Mouse (Mus musculus) limb, embryonic 12.5 days (tissue): Measurements from ENCODE around the gene Slc19a1. TPM values are rescaled to one million over a fixed set of nuclear protein-coding genes. Genes with fewer than 3 reads are reported as not detected.
A peak's percentile ranks its signal among the peaks of the same experiment; 100 is the strongest.

Source experiments
- ATAC-seq: fragments of 200-750 bp; cut with Nextera tagmentation; 2 replicates; pipeline ENCODE4 v1.8.0; 2017; ENCODE audit warnings: low read depth, moderate TSS enrichment; ENCODE audit not compliant: insufficient number of reproducible peaks, insufficient read depth, low FRiP score, low TSS enrichment
- H3K27ac ChIP-seq: fragments of 300-500 bp; sonication (generic); 2 replicates; pipeline ENCODE4 v1.5.1; 2016; ENCODE audit warnings: mild to moderate bottlenecking, moderate library complexity
- H3K27me3 ChIP-seq: fragments of 300-500 bp; sonication (generic); 2 replicates; pipeline ENCODE4 v1.6.1; 2016; ENCODE audit warnings: mild to moderate bottlenecking, moderate library complexity
- H3K36me3 ChIP-seq: fragments of 300-500 bp; sonication (generic); 2 replicates; pipeline ENCODE4 v1.6.1; 2016; ENCODE audit warnings: mild to moderate bottlenecking, moderate library complexity
- H3K4me1 ChIP-seq: fragments of 300-500 bp; sonication (generic); replicated peaks from 2 replicates; pipeline ENCODE4 v1.6.1; 2016
- H3K4me2 ChIP-seq: fragments of 300-500 bp; sonication (generic); 2 replicates; pipeline ENCODE4 v1.6.1; 2016; ENCODE audit warnings: mild to moderate bottlenecking, moderate library complexity
- H3K4me3 ChIP-seq: fragments of 300-500 bp; sonication (generic); replicated peaks from 2 replicates; pipeline ENCODE4 v1.5.1; 2016; ENCODE audit warnings: mild to moderate bottlenecking
- H3K9ac ChIP-seq: fragments of 300-500 bp; sonication (generic); replicated peaks from 2 replicates; pipeline ENCODE4 v1.6.1; 2016; ENCODE audit warnings: mild to moderate bottlenecking, moderate library complexity
- H3K9me3 ChIP-seq: fragments of 300-500 bp; sonication (generic); 2 replicates; pipeline ENCODE4 v1.6.1; 2016; ENCODE audit warnings: mild to moderate bottlenecking, moderate library complexity
- WGBS: fragments of 180-500 bp; shearing (Covaris S2); methylation state at CpG from one replicate; pipeline ENCODE4 v1.1.7; 2016; 5-methylcytosine and 5-hydroxymethylcytosine counted together
- polyA plus RNA-seq: library from polyadenylated mRNA; unstranded; fragments of >200 nt; fragmentation: Nextera tagmentation; extraction: Ambion mirVana; gene quantifications from 2 replicates; pipeline ENCODE4 v1.2.1, GENCODE M21; 2016

The Slc19a1 gene
- polyA plus RNA-seq, result 30.8 TPM in 2 replicates

DNA sequence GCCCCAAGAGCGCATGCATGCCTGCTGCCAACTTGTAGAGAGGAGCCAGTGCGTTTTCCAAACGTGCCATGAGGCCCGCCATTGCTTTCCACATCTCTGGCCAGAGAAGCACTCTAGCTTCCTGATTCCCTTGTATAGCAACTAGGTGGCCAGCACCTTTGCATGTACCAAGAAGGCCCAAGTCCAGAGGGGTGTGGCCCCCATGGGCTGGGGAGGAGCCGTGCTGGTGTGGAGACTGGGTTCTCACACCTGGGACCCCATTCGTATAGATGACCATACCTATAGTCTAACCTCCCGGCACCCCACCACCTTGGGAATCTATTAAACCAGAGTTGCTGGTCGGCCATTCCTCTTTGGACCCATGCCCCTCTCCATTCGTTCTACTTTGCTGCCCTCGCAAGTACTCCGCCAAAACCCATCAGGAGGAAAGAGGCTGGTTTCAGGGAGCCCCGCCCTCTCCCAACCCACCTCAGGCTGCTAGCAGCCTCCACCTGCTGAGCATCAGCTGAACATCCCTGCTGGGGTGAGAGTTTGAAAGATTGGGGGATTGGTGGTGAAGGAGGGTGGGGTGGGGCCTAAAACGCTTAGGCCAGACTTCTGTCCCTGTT is at the start of gene Slc19a1:
Gene Slc19a1, plus strand, starts transcription at position 474 of the 608 bp plus-strand sequence.
- Histone ChIP-seq H3K9ac (peak within 1 kb of the TSS; percentile 76), H3K4me3 (peak within 1 kb of the TSS; percentile 66), H3K4me1 (peaks cover 25% of the 10 kb centered on the region), H3K27me3 (peaks cover 9% of the 10 kb centered on the region), H3K27ac (peak within 1 kb of the TSS; percentile 75; the same call in 1 of the 2 replicates), H3K9me3 (no peaks in the 10 kb centered on the region), H3K36me3 (peaks cover 7% of the 10 kb centered on the region), H3K4me2 (peak within 1 kb of the TSS; percentile 83)
- ATAC-seq, result no peak
- WGBS, result 32% methylated on average over 13 of the region's 13 CpGs

DNA sequence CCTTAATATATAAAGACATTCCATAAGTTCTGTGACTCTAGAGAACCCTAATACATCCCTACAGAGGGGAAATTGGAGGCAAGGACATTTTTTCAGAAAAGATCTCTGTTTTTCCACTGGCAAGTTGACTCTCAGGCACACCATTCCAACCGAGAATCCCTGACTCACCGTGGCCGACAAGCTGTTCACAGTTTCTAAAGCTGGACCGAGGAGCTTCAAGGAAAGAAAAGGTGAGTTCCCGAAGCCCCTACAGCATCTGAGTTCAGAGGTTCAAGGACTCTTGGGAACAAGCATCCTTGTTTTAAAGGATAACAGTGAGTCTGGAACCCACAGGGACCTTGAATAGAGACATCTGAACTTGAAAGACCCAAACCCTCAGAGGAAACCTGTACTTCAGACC is 43.5 kb upstream of the Slc19a1 start:
- H3K4me2 ChIP-seq, result no peak overlapping the region
- H3K4me1 ChIP-seq, result 0 out of 2 replicates have a peak, but pooled peaks cover 8% of the 10 kb centered on the region
- ATAC-seq, result no peak
- no peak overlapping the region for H3K9ac ChIP-seq
- no peak overlapping the region for H3K4me3 ChIP-seq
- no peaks in the 10 kb centered on the region for H3K27me3 ChIP-seq
- no peaks in the 10 kb centered on the region for H3K9me3 ChIP-seq
- H3K36me3 ChIP-seq, result no peaks in the 10 kb centered on the region
- no peak overlapping the region for H3K27ac ChIP-seq
- WGBS, result 87% methylated on average over 5 of the region's 5 CpGs

DNA sequence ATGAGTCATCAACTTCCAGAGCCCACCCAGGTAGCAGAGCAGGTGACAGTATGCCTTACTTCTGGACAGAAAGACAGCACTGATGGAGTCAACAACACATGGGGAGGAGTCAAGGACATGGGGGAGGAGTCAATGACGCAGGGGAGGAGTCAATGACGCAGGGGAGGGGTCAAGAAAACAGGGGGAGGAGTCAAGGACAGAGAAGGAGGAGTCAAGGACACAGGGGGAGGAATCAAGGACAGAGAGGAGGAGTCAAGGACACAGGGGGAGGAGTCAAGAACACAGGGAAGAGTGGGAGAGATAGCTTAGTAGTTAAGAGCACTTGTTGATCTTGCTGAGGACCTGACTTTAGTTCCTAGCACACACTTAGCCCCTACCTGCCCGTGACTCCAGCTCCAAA is 39.6 kb upstream of the Slc19a1 start:
- H3K27ac ChIP-seq, result no peak overlapping the region
- 0 out of 2 replicates have a peak, but pooled peaks cover 8% of the 10 kb centered on the region for H3K4me1 ChIP-seq
- ATAC-seq, result no peak
- H3K9ac ChIP-seq, result no peak overlapping the region
- H3K9me3 ChIP-seq, result no peaks in the 10 kb centered on the region
- WGBS, result 55% methylated on average over 3 of the region's 3 CpGs
- no peaks in the 10 kb centered on the region for H3K27me3 ChIP-seq
- no peaks in the 10 kb centered on the region for H3K36me3 ChIP-seq
- H3K4me3 ChIP-seq, result no peak overlapping the region
- H3K4me2 ChIP-seq, result no peak overlapping the region

DNA sequence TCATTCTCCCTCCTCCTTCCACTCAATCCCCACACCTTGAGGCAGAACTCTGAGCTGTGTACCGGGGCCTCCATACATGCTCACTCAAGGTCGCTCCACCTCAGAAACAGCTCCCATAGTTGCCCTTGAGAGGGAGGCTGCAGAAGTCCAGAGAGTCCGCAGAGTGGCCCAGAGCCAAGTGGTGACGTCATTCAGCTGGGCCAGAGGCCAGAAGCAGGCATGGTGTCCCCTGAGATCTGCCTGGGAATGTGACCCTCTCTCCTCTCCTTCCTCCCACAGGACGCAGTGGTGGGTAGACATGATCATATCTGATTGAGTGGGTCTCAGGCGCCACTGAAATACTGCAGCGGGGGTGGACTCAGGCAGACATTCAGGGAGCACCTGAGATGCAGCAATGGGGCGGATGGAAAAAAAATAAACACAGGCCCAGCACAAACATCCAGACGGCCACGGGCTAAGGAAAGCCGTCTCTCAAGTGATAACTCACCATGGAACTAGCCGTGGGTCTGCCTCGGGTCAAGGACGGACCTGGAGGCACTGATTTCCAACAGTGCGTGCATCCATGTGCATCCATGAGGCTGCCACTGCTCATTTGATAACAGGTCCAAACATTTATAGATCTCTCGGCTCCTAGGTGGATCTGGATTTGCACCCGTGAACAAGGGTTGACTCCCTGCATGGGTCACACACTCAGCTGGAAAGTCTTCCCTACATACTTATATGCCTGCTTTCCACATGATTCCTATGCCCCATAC is 34.1 kb upstream of the Slc19a1 start:
- Histone ChIP-seq H3K9me3 (no peaks in the 10 kb centered on the region), H3K27me3 (no peaks in the 10 kb centered on the region), H3K36me3 (no peaks in the 10 kb centered on the region), H3K9ac (no peak overlapping the region), H3K4me2 (no peak overlapping the region), H3K4me1 (0 out of 2 replicates have a peak, but pooled peaks cover 5% of the 10 kb centered on the region), H3K27ac (no peak overlapping the region), H3K4me3 (no peak overlapping the region)
- WGBS, result 82% methylated on average over 17 of the region's 17 CpGs
- no peak for ATAC-seq

DNA sequence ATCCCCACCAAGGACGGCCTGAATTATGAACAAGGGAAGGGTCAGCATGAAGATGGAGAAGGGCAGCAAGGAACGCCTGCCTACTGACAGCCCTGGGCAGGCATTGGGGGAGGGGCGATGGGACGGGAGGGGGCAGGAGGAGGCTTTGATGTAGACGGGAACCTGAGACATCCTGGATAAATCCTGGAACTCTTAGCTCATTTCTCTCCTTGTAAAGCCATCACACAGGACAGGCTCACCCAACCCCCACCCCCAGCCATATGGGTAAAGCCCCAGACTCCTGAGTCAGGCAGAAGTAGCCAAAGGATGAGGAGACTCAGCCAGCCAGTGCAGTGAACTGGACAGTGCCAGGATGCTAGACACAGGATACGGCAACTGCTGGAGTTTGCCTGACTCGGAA is 27.1 kb upstream of the Slc19a1 start:
- no peak overlapping the region for H3K4me3 ChIP-seq
- 11% methylated on average over 7 of the region's 7 CpGs for WGBS
- H3K27me3 ChIP-seq, result no peaks in the 10 kb centered on the region
- H3K9ac ChIP-seq, result no peak overlapping the region
- peaks cover 28% of the 10 kb centered on the region for H3K4me1 ChIP-seq
- H3K36me3 ChIP-seq, result no peaks in the 10 kb centered on the region
- no peak for ATAC-seq
- no peaks in the 10 kb centered on the region for H3K9me3 ChIP-seq
- no peak overlapping the region for H3K27ac ChIP-seq
- no peak overlapping the region for H3K4me2 ChIP-seq

DNA sequence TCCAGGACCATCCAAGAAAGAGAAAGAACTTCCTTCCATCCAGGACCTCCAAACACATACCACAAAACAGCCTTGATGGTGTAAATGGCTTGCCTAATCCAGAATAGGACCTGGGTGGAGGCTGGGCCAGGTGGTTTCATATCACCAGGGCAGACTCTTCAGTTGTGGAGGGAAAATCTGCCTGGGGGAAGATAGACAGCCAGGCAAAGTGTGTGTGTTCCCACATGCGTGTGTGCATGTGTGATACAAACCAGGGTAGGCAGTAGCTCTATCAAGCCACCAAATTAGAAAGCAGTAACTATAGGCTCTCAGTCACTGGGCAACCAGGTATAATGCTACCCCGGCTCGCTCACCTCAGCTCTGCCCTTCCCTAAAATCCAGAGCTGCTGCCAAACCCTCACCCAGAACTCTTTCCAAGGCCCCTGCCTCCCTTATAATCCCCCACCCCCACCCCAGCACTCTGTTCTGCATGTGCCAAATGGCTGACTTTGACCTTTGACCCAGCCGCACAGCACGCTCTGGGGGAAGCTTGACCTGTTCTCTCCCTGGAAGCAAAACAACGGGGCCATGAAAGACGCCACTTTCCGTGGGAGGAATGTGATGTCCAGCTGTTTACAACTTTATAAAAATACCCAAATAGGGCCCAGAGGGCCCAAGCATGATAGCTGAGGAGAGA is 24.5 kb upstream of the Slc19a1 start:
- Histone ChIP-seq H3K9ac (0 out of 2 replicates have a peak overlapping the region, but pooled peaks have one; percentile 27), H3K27ac (peak overlapping the region; percentile 72), H3K4me2 (peak overlapping the region; percentile 15; the same call in 1 of the 2 replicates), H3K36me3 (no peaks in the 10 kb centered on the region), H3K9me3 (no peaks in the 10 kb centered on the region), H3K4me3 (no peak overlapping the region), H3K27me3 (no peaks in the 10 kb centered on the region), H3K4me1 (peaks cover 28% of the 10 kb centered on the region)
- no peak for ATAC-seq
- WGBS, result 23% methylated on average over 8 of the region's 8 CpGs

DNA sequence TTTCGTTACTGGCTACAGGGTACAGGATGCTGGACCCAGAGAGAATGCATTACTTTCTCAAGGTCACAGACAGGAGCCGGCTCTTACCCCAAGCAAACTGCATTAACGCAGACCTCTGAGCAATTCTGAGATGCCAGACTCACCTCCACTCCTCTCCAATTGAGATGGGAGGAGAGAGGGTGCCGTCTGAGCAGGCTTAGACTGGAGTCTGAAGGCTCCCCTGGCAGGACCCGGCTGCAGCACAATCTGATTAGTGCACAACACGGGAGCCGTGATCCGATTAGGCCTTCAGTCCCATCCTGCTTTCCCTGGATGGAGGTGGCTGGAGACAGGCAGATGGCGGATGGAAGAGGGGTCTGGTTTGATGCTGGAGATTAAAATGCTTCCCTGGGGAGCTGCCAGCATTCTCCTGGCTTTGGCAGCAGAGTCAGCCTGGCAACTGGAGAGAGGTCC is 23.9 kb upstream of the Slc19a1 start:
- H3K27ac ChIP-seq, result peak overlapping the region; percentile 72
- H3K36me3 ChIP-seq, result no peaks in the 10 kb centered on the region
- no peak overlapping the region for H3K4me3 ChIP-seq
- 0 out of 2 replicates have a peak overlapping the region, but pooled peaks have one; percentile 27 for H3K9ac ChIP-seq
- no peaks in the 10 kb centered on the region for H3K27me3 ChIP-seq
- peak overlapping the region; percentile 15; the same call in 1 of the 2 replicates for H3K4me2 ChIP-seq
- ATAC-seq, result no peak
- no peaks in the 10 kb centered on the region for H3K9me3 ChIP-seq
- WGBS, result 18% methylated on average over 9 of the region's 9 CpGs
- peaks cover 28% of the 10 kb centered on the region for H3K4me1 ChIP-seq

DNA sequence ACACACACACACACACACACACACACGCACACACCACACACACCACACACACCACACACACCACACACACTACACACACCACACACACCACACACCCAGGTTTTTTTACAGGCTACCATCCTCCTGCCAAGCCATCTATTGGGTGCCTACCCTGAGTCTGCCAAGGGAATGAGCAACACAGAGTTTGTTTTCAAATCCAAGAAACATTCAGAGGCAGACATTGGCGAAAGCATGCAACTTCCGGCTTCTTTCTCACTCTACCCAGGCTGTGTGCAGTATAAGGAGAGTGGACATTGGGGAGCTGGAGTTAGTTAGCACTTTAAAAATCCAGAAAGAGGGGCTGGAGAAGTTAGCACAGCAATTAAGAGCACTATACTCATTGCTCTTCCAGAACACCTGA is 23.3 kb upstream of the Slc19a1 start:
- H3K36me3 ChIP-seq, result no peaks in the 10 kb centered on the region
- H3K4me3 ChIP-seq, result no peak overlapping the region
- ATAC-seq, result no peak
- no peak overlapping the region for H3K4me2 ChIP-seq
- H3K27ac ChIP-seq, result no peak overlapping the region
- 77% methylated on average over 3 of the region's 3 CpGs for WGBS
- H3K9ac ChIP-seq, result no peak overlapping the region
- no peaks in the 10 kb centered on the region for H3K27me3 ChIP-seq
- H3K4me1 ChIP-seq, result peaks cover 28% of the 10 kb centered on the region
- no peaks in the 10 kb centered on the region for H3K9me3 ChIP-seq

DNA sequence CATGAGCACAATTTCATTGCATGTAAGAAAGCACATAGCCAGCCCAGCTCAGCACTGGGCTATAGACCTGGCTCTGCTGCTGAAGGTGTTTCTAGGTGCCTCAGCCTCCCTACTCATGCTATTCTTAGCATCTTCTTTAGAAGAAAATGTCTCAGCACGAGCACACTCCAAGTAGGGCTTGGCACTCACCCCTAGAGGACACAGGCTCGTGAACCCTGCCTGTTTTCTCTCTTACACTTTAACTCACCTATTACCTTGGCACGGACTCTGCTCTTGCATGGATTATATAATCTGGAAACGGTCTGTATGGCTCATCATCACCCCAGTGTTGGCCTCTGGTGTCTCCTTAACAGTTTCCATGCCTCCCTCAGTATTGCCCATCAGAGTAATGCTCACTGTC is 20.4 kb upstream of the Slc19a1 start:
- ATAC-seq, result no peak
- Histone ChIP-seq H3K4me2 (no peak overlapping the region), H3K4me1 (peaks cover 21% of the 10 kb centered on the region), H3K9me3 (peaks cover 4% of the 10 kb centered on the region; the same call in 1 of the 2 replicates), H3K9ac (no peak overlapping the region), H3K36me3 (no peaks in the 10 kb centered on the region), H3K27me3 (no peaks in the 10 kb centered on the region), H3K4me3 (no peak overlapping the region), H3K27ac (no peak overlapping the region)
- WGBS, result 85% methylated on average over 4 of the region's 4 CpGs

DNA sequence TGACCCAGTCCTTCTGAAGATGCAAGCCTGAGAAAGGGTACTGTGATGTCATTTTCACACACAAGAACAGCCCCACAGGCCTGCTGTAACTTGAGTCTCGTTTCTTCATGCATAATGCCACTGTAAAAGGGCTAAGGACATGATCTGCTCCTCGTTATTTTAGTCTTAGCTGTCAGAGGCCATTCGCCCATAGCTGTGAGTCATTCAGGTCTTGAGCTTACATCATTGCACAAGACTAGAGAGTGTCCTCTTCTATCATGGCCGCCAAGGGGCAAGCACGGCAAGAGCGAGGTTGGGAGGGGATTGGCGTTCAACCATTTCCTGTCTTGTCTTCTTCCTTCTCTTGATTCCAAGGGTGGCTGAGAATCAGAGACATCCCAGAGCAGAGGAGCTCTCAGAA is 16.0 kb upstream of the Slc19a1 start:
- Histone ChIP-seq H3K36me3 (no peaks in the 10 kb centered on the region), H3K27ac (no peak overlapping the region), H3K4me3 (no peak overlapping the region), H3K27me3 (no peaks in the 10 kb centered on the region), H3K4me2 (no peak overlapping the region), H3K4me1 (peaks cover 9% of the 10 kb centered on the region; the same call in 1 of the 2 replicates), H3K9me3 (peaks cover 4% of the 10 kb centered on the region; the same call in 1 of the 2 replicates), H3K9ac (no peak overlapping the region)
- 73% methylated on average over 7 of the region's 7 CpGs for WGBS
- ATAC-seq, result no peak

DNA sequence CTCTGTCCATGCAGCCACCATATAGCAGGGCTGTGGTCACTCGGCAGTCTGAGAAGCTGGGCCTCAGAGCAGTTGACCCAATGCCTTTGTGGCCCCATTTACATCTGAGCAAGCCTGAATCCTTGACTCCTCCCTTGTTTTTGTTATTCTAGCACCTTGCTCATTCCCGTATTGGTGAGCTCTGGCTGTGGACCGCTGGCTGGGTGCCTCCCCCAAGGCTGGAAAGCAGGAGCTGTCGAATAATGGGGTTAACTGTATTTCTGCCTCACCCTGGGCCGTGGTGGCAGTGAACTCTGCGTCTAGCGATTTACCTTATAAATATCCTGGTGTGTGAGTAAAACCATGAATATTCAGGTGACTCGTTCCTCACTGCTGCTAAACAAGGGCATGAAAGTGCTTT is 15.5 kb upstream of the Slc19a1 start:
- Histone ChIP-seq H3K36me3 (no peaks in the 10 kb centered on the region), H3K4me3 (no peak overlapping the region), H3K9ac (no peak overlapping the region), H3K9me3 (peaks cover 4% of the 10 kb centered on the region; the same call in 1 of the 2 replicates), H3K4me2 (no peak overlapping the region), H3K27ac (no peak overlapping the region), H3K27me3 (no peaks in the 10 kb centered on the region), H3K4me1 (peaks cover 9% of the 10 kb centered on the region; the same call in 1 of the 2 replicates)
- ATAC-seq, result no peak
- 42% methylated on average over 8 of the region's 8 CpGs for WGBS
